In the genomic region with DNA sequence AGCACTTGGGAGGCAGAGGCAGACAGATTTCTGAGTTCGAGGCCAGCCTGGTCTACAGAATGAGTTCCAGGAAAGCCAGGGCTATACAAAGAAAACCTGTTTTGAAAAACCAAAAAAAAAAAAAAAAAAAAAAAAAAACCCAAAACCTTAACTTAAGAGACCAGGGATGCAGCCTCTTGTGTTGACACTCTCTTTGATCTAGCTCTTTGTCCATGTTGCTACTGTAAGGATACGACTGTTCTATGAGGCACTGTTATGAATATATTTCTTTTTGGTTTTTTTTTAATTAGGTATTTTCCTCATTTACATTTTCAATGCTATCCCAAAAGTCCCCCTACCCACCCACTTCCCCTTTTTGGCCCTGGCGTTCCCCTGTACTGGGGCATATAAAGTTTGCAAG, we compare ENCODE assay signal across 2 mouse cellular contexts.
DNase-seq lines count a peak whose midpoint lies in the region; TF ChIP-seq lines count a peak whose summit lies in the region.
"Not testable (repeated sequence)": the region's sequence is repeated elsewhere in the genome, so short reads cannot be mapped to it uniquely, and the experiment has no call there.

No protein-coding gene starts in this region.

- DNase-seq in A20 (ENCODE audit: low read depth, low spot score) (peak; percentile 55), CH12.LX (ENCODE audit: extremely low read depth) (peak; percentile 33)

- 0 out of 2 replicates have a peak, but pooled peaks have one; percentile 7 for TF ChIP-seq EP300 in CH12.LX (IDR thresholded peaks at IDR 0.05; ENCODE audit: low read length)

- TF ChIP-seq POLR2A in CH12.LX (IDR thresholded peaks at IDR 0.05; ENCODE audit: low read depth, low read length), result not testable (repeated sequence)

- not testable (repeated sequence) for TF ChIP-seq CTCF in CH12.LX (conservative IDR thresholded peaks at IDR 0.05 in 1 of 2, IDR thresholded peaks at IDR 0.05 in 1 of 2; ENCODE audit: low read depth in 2 of 2, low read length in 2 of 2)

- H3K27me3 ChIP-seq in CH12.LX (replicated peaks), result not testable (repeated sequence)

- TF ChIP-seq RAD21 in CH12.LX (IDR thresholded peaks at IDR 0.05; ENCODE audit: low read depth, low read length), result not testable (repeated sequence)

- not testable (repeated sequence) for H3K9ac ChIP-seq in CH12.LX (ENCODE audit: insufficient read depth, low read depth)

- dilution Hi-C loops in CH12.LX (cut with MboI; ENCODE audit: extremely low pct_ligation_motif_present, extremely low pct_unique_long_range_greater_than_20kb, low sequenced_read_pairs), result not testable (repeated sequence)

- not testable (repeated sequence) for H3K4me1 ChIP-seq in CH12.LX (ENCODE audit: control insufficient read depth in 1 of 2, insufficient read depth in 2 of 2)

- not testable (repeated sequence) for H3K4me2 ChIP-seq in CH12.LX (ENCODE audit: insufficient read depth, low read depth, poor library complexity, severe bottlenecking)

- in situ Hi-C loops in CH12.LX (cut with MboI; ENCODE audit: low pct_ligation_motif_present, low pct_unique_long_range_greater_than_20kb, low sequenced_read_pairs), result not testable (repeated sequence)

- not testable (repeated sequence) for H3K27ac ChIP-seq in CH12.LX (ENCODE audit: insufficient read depth, low read depth)

- not testable (repeated sequence) for H3K9me3 ChIP-seq in CH12.LX (replicated peaks; ENCODE audit: low read length)

- not testable (repeated sequence) for H3K4me3 ChIP-seq in CH12.LX (replicated peaks in 1 of 3; ENCODE audit: low read depth in 2 of 3, low read length in 2 of 3, poor library complexity in 1 of 3)

- not testable (repeated sequence) for H3K79me2 ChIP-seq in CH12.LX (replicated peaks; ENCODE audit: control insufficient read depth, extremely low read depth, insufficient read depth, poor library complexity, severe bottlenecking)

- not testable (repeated sequence) for H3K36me3 ChIP-seq in CH12.LX (replicated peaks in 1 of 2; ENCODE audit: control insufficient read depth in 1 of 2, insufficient read depth in 1 of 2, low read length in 1 of 2)

TF ChIP-seq in CH12.LX, 34 proteins besides CTCF, POLR2A, EP300 and RAD21:
- TF ChIP-seq ZNF384 (IDR thresholded peaks at IDR 0.05; ENCODE audit: low read depth, low read length), result peak; percentile 88
